Mouse (Mus musculus): ENCODE data around the gene Hs6st3.
"Not testable (repeated sequence)": the region's sequence is repeated elsewhere in the genome, so short reads cannot be mapped to it uniquely, and the experiment has no call there.

The Hs6st3 gene

GRCm38 (mm10) chr14:119248001-119248607 is 110.0 kb downstream of the Hs6st3 start:
- DNase-seq (ENCODE audit: low spot score): no peak

GRCm38 (mm10) chr14:119250353-119250752 is 112.2 kb downstream of the Hs6st3 start:
- DNase-seq (ENCODE audit: low spot score): no peak

GRCm38 (mm10) chr14:119255396-119255795 is 117.3 kb downstream of the Hs6st3 start:
- DNase-seq (ENCODE audit: low spot score): no peak

- DNase-seq (ENCODE audit: low spot score): no peak
These were observed 118.9 kb downstream of the Hs6st3 start for GRCm38 (mm10) chr14:119257072-119257471.

GRCm38 (mm10) chr14:119260176-119260962 is 122.2 kb downstream of the Hs6st3 start:
- DNase-seq (ENCODE audit: low spot score): no peak

- DNase-seq (ENCODE audit: low spot score): no peak
These were observed 128.2 kb downstream of the Hs6st3 start for GRCm38 (mm10) chr14:119266334-119266733.

GRCm38 (mm10) chr14:119273088-119273487 is 134.9 kb downstream of the Hs6st3 start:
- DNase-seq (ENCODE audit: low spot score): no peak

- not testable (repeated sequence) for DNase-seq (ENCODE audit: low spot score)
These were observed 140.0 kb downstream of the Hs6st3 start for GRCm38 (mm10) chr14:119278156-119278555.

GRCm38 (mm10) chr14:119283951-119284350 is 145.8 kb downstream of the Hs6st3 start:
- peak; percentile 16 for DNase-seq (ENCODE audit: low spot score)

GRCm38 (mm10) chr14:119289668-119290067 is 151.5 kb downstream of the Hs6st3 start:
- no peak for DNase-seq (ENCODE audit: low spot score)

GRCm38 (mm10) chr14:119294071-119294470 is 155.9 kb downstream of the Hs6st3 start:
- no peak for DNase-seq (ENCODE audit: low spot score)

- no peak for DNase-seq (ENCODE audit: low spot score)
These were observed 168.3 kb downstream of the Hs6st3 start for GRCm38 (mm10) chr14:119306461-119306860.

- DNase-seq (ENCODE audit: low spot score): no peak
These were observed 180.2 kb downstream of the Hs6st3 start for GRCm38 (mm10) chr14:119318379-119318778.

GRCm38 (mm10) chr14:119347236-119347635 is 209.1 kb downstream of the Hs6st3 start:
- DNase-seq (ENCODE audit: low spot score): no peak

GRCm38 (mm10) chr14:119361414-119361813 is 223.3 kb downstream of the Hs6st3 start:
- DNase-seq (ENCODE audit: low spot score): no peak

GRCm38 (mm10) chr14:119367866-119368425 is 229.8 kb downstream of the Hs6st3 start:
- DNase-seq (ENCODE audit: low spot score): no peak

GRCm38 (mm10) chr14:119369274-119369673 is 231.1 kb downstream of the Hs6st3 start:
- DNase-seq (ENCODE audit: low spot score): no peak

- DNase-seq (ENCODE audit: low spot score): peak; percentile 39
These were observed 231.9 kb downstream of the Hs6st3 start for GRCm38 (mm10) chr14:119370013-119370412.

- no peak for DNase-seq (ENCODE audit: low spot score)
These were observed 241.2 kb downstream of the Hs6st3 start for GRCm38 (mm10) chr14:119379303-119379702.

- DNase-seq (ENCODE audit: low spot score): no peak
These were observed 263.5 kb downstream of the Hs6st3 start for GRCm38 (mm10) chr14:119401618-119402017.

GRCm38 (mm10) chr14:119409334-119410050 is 271.4 kb downstream of the Hs6st3 start:
- peak; percentile 52 for DNase-seq (ENCODE audit: low spot score)

GRCm38 (mm10) chr14:119422894-119423293 is 284.8 kb downstream of the Hs6st3 start:
- no peak for DNase-seq (ENCODE audit: low spot score)
